Mouse (Mus musculus) E14TG2a.4 (cell line): Measurements from ENCODE around the gene Vtn.

Experiments
- H3K27me3 ChIP-seq: 2 replicates; pipeline ENCODE4 v1.6.1; 2014; ENCODE audit warnings: low read length, control low read depth; ENCODE audit not compliant: insufficient read depth
- H3K36me3 ChIP-seq: 2 replicates; pipeline ENCODE4 v1.6.1; 2014; ENCODE audit warnings: low read length, control low read depth; ENCODE audit not compliant: insufficient read depth
- H3K4me1 ChIP-seq: replicated peaks from 2 replicates; pipeline ENCODE4 v1.6.1; 2014; ENCODE audit warnings: low read depth, low read length, control low read depth
- H3K4me3 ChIP-seq: replicated peaks from 2 replicates; pipeline ENCODE4 v1.5.1; 2014; ENCODE audit warnings: mild to moderate bottlenecking, low read length
- H3K9me3 ChIP-seq: 2 replicates; pipeline ENCODE4 v1.6.1; 2014; ENCODE audit warnings: low read length, control low read depth
- CTCF ChIP-seq: conservative IDR thresholded peaks from 2 replicates; pipeline ENCODE4 v1.5.1; 2014; ENCODE audit warnings: low read length
- NANOG ChIP-seq: IDR thresholded peaks from 2 replicates; pipeline ENCODE4 v1.6.1; 2014; ENCODE audit warnings: borderline replicate concordance, low read length, mixed read lengths
- POU5F1 ChIP-seq: IDR thresholded peaks from 2 replicates; pipeline ENCODE4 v1.6.1; 2014; ENCODE audit warnings: low read length, borderline replicate concordance

Vtn gene

GRCm38 (mm10) chr11:78463286-78464036 lies 35.4 kb upstream of the Vtn start:
- Histone ChIP-seq H3K4me1 (peaks cover 45% of the 10 kb centered on the region), H3K27me3 (no peaks in the 10 kb centered on the region; the same call in 1 of the 2 replicates), H3K9me3 (no peaks in the 10 kb centered on the region), H3K4me3 (no peak overlapping the region), H3K36me3 (peaks cover 5% of the 10 kb centered on the region)
- TF ChIP-seq CTCF = no peak
- no peak for TF ChIP-seq POU5F1

- Histone ChIP-seq H3K9me3 (no peaks in the 10 kb centered on the region), H3K4me3 (peak overlapping the region; percentile 94), H3K4me1 (peaks cover 40% of the 10 kb centered on the region), H3K36me3 (peaks cover 18% of the 10 kb centered on the region), H3K27me3 (no peaks in the 10 kb centered on the region; the same call in 1 of the 2 replicates)
- TF ChIP-seq NANOG = no peak
- no peak for TF ChIP-seq CTCF
Observed at GRCm38 (mm10) chr11:78465116-78465515, 33.8 kb upstream of the Vtn start.

DNA sequence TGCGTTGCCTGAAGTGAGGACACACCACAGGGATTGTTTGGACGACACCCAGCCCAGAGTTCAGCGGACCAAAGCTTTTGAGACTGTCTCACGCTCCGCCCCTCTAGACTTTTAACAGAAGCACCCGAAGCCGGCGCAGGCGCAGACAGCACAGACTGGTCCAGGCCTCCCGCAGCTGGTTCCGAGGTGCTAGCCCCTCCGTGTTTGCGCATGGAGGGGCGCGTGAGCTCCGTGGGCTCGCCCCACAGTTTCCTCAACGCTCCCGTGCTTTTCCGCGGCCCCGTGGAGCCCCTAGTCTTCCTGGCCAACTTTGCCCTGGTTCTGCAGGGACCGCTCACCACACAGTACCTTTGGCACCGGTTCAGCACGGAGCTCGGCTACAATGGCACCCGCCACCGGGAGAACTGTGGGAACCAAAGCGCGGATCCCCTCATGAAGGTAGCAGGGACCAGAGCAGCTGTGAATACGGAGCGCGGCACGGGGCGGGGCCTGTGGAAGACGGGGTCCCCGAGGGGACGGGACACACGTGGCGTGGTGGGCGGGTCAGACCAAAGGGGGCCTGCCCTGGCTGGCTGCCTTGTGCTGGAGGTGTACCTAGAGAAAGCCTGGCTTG lies 33.2 kb upstream of the Vtn start, which contains the start of gene Slc46a1:
Slc46a1 (plus strand) TSS at position 130 of the 613 bp plus-strand sequence.
- Histone ChIP-seq H3K9me3 (no peaks in the 10 kb centered on the region), H3K4me3 (peak within 1 kb of the TSS; percentile 94), H3K4me1 (peaks cover 40% of the 10 kb centered on the region), H3K27me3 (no peaks in the 10 kb centered on the region; the same call in 1 of the 2 replicates), H3K36me3 (peaks cover 22% of the 10 kb centered on the region)
- TF ChIP-seq NANOG (no peak), CTCF (no peak), POU5F1 (no peak)

- Histone ChIP-seq H3K9me3 (no peaks in the 10 kb centered on the region), H3K27me3 (no peaks in the 10 kb centered on the region; the same call in 1 of the 2 replicates), H3K36me3 (peaks cover 29% of the 10 kb centered on the region), H3K4me3 (peak overlapping the region; percentile 94), H3K4me1 (peaks cover 40% of the 10 kb centered on the region)
- no peak for TF ChIP-seq POU5F1
- TF ChIP-seq NANOG = no peak
- TF ChIP-seq CTCF = no peak
Observed at GRCm38 (mm10) chr11:78466242-78466912, 32.5 kb upstream of the Vtn start.

- Histone ChIP-seq H3K4me3 (no peak overlapping the region), H3K9me3 (no peaks in the 10 kb centered on the region), H3K4me1 (peaks cover 40% of the 10 kb centered on the region), H3K27me3 (no peaks in the 10 kb centered on the region; the same call in 1 of the 2 replicates), H3K36me3 (peaks cover 36% of the 10 kb centered on the region)
- TF ChIP-seq CTCF = no peak
- TF ChIP-seq POU5F1 = no peak
- no peak for TF ChIP-seq NANOG
Observed at GRCm38 (mm10) chr11:78467515-78467914, 31.4 kb upstream of the Vtn start.

- Histone ChIP-seq H3K36me3 (peaks cover 36% of the 10 kb centered on the region), H3K4me3 (no peak overlapping the region), H3K9me3 (no peaks in the 10 kb centered on the region), H3K27me3 (no peaks in the 10 kb centered on the region; the same call in 1 of the 2 replicates), H3K4me1 (peaks cover 37% of the 10 kb centered on the region)
- TF ChIP-seq NANOG = no peak
- no peak for TF ChIP-seq POU5F1
- TF ChIP-seq CTCF = no peak
Observed at GRCm38 (mm10) chr11:78467932-78468331, 31.0 kb upstream of the Vtn start.

DNA sequence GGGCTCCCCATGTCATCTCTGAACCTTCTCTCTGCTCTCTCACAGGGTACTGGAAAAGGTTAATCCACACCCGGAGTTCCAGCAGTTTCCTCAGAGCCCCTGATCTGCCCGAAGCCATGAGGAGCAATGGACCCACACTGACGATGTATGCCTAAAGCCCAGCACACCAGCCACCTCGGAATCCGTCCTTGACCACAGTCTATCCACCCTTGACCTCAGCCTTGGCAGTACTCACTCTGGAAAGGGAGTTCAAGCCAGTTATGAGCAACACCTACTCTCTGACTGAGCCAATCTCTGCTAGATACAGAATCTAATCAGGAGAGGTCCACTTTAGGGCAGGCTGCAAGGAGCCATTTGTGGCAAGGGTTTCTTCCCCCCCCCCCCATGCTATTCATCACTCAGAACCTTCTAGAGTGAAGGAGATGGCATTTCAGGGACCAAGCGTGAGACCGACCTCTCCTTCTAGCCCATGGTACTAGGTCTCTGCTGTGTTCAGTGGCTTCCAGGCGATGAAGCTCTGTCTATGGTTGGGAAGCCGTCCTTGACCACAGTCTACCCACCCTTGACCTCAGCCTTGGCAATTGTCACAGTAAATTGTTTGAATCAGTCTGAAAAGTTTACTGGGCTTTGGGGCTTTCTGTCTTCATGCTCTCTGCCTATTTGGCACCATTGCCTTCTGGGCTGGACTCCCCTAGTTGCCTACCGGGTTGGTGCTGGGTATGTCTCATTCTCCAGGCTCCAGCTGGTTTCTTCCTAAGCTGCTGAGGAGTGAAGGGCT lies 27.4 kb upstream of the Vtn start:
- no peak overlapping the region for H3K4me3 ChIP-seq
- H3K27me3 ChIP-seq = no peaks in the 10 kb centered on the region
- H3K9me3 ChIP-seq = no peaks in the 10 kb centered on the region
- TF ChIP-seq NANOG (no peak), POU5F1 (no peak), CTCF (no peak)
- H3K36me3 ChIP-seq = peaks cover 36% of the 10 kb centered on the region
- H3K4me1 ChIP-seq = peaks cover 14% of the 10 kb centered on the region

DNA sequence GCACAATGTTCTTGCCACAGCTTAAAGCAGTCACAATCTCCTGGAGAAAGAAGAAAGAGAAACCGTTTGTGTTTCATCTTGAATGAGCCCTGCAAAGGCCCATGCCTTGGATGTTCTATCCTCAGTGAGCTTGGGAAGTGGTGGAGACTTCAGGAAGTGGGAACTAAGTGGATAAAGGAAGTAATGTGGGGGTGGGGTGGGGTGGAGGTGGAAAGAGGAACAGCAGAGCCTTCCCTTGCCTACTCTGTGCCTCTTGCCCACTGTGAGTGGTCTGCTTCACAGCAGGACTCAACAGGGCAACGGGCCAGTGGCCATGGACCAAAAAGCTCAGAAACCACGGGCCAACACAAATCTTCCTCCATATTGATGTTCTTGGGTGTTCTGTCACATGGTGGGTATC lies 23.6 kb upstream of the Vtn start:
- TF ChIP-seq NANOG (no peak), POU5F1 (no peak), CTCF (no peak)
- Histone ChIP-seq H3K27me3 (no peaks in the 10 kb centered on the region), H3K9me3 (no peaks in the 10 kb centered on the region), H3K4me3 (no peak overlapping the region), H3K36me3 (peaks cover 18% of the 10 kb centered on the region), H3K4me1 (peaks cover 13% of the 10 kb centered on the region)
